Mouse (Mus musculus) liver, adult 2 months (tissue): ENCODE data around the gene Aaas. TPM values are rescaled to one million over a fixed set of nuclear protein-coding genes. Genes with fewer than 3 reads are reported as not detected.

ENCODE experiments used
- DNase-seq: peaks from one replicate; pipeline ENCODE4 v3.0.0-alpha.2; 2011; ENCODE audit warnings: low read depth, low spot score; ENCODE audit errors: extremely low read depth
- H3K27ac ChIP-seq: fragments of 200-500 bp; replicated peaks from 2 replicates; pipeline ENCODE4 v1.5.1; 2012; ENCODE audit warnings: low read depth, mild to moderate bottlenecking, control low read depth, inconsistent platforms, low read length; ENCODE audit not compliant: insufficient read depth
- H3K27me3 ChIP-seq: fragments of 200-500 bp; 2 replicates; pipeline ENCODE4 v1.6.1; 2012; ENCODE audit warnings: mild to moderate bottlenecking, moderate library complexity, low read length, inconsistent platforms; ENCODE audit not compliant: control insufficient read depth, insufficient read depth
- H3K36me3 ChIP-seq: fragments of 200-500 bp; 2 replicates; pipeline ENCODE4 v1.6.1; 2012; ENCODE audit warnings: low read length, inconsistent platforms; ENCODE audit not compliant: control insufficient read depth, insufficient read depth
- H3K4me1 ChIP-seq: fragments of 200-500 bp; 2 replicates; pipeline ENCODE4 v1.6.1; 2011; ENCODE audit warnings: low read length; ENCODE audit not compliant: control insufficient read depth, insufficient read depth
- H3K4me3 ChIP-seq: fragments of 200-500 bp; 2 replicates; pipeline ENCODE4 v1.5.1; 2011; ENCODE audit warnings: low read depth, mild to moderate bottlenecking, control low read depth, low read length, moderate library complexity; ENCODE audit not compliant: insufficient read depth
- H3K79me2 ChIP-seq: fragments of 200-500 bp; 2 replicates; pipeline ENCODE4 v1.6.1; 2012; ENCODE audit warnings: inconsistent platforms, mild to moderate bottlenecking, low read length, moderate library complexity; ENCODE audit not compliant: control insufficient read depth, insufficient read depth
- H3K9ac ChIP-seq: fragments of 200-500 bp; 2 replicates; pipeline ENCODE4 v1.6.1; 2012; ENCODE audit warnings: low read depth, mild to moderate bottlenecking, control low read depth, inconsistent platforms, low read length
- CTCF ChIP-seq: fragments of 200-500 bp; IDR thresholded peaks from 2 replicates; pipeline ENCODE4 v1.5.1; 2011; ENCODE audit warnings: low read depth, low read length, control low read depth
- POLR2A ChIP-seq: fragments of 200-500 bp; IDR thresholded peaks from 2 replicates; pipeline ENCODE4 v1.6.1; 2011; ENCODE audit warnings: low read length, control low read depth; ENCODE audit not compliant: insufficient read depth; ENCODE audit errors: extremely low read depth
- WGBS: fragments of 180-500 bp; shearing (Covaris S2); methylation state at CpG from one replicate; pipeline ENCODE4 v1.1.7; 2018; 5-methylcytosine and 5-hydroxymethylcytosine counted together
- polyA plus RNA-seq: library from polyadenylated mRNA; depleted of rRNA; stranded (reverse); fragments of >200 nt; gene quantifications from 2 replicates; pipeline ENCODE4 v1.2.3, GENCODE M21; 2012; rRNA removed
- total RNA-seq: library from RNA; depleted of rRNA; stranded (reverse); fragments of >200 nt; gene quantifications from 2 replicates; pipeline ENCODE4 v1.2.3, GENCODE M21; 2014; rRNA removed

The Aaas gene
- 4.0 and 8.3 TPM in 2 replicates for total RNA-seq
- polyA plus RNA-seq = 18.9 and 24.0 TPM in 2 replicates

- H3K27me3 ChIP-seq = no peaks in the 10 kb centered on the region
- H3K9ac ChIP-seq = peak within 1 kb of the TSS; percentile 80
- under 1% methylated on average over 56 of the region's 56 CpGs for WGBS
- H3K4me1 ChIP-seq = peaks cover 7% of the 10 kb centered on the region; the same call in 1 of the 2 replicates
- DNase-seq = peak; percentile 89
- peak within 1 kb of the TSS; percentile 49 for H3K27ac ChIP-seq
- H3K36me3 ChIP-seq = no peaks in the 10 kb centered on the region
- H3K79me2 ChIP-seq = no peaks in the 10 kb centered on the region
- peak; percentile 89 for TF ChIP-seq CTCF
- peak; percentile 69; the same call in 1 of the 2 replicates for TF ChIP-seq POLR2A
- peak within 1 kb of the TSS; percentile 81 for H3K4me3 ChIP-seq
Measured at GRCm38 (mm10) chr15:102350138-102350941, at the start of gene Aaas. Aaas (minus strand) TSS chr15:102350771.

GRCm38 (mm10) chr15:102399229-102400221 lies 49.0 kb upstream of the Aaas start:
- no peaks in the 10 kb centered on the region for H3K79me2 ChIP-seq
- peak overlapping the region; percentile 56 for H3K4me3 ChIP-seq
- peak; percentile 92 for DNase-seq
- no peaks in the 10 kb centered on the region for H3K27me3 ChIP-seq
- peaks cover 19% of the 10 kb centered on the region for H3K4me1 ChIP-seq
- H3K9ac ChIP-seq = peak overlapping the region; percentile 78
- H3K36me3 ChIP-seq = no peaks in the 10 kb centered on the region
- under 1% methylated on average over 34 of the region's 34 CpGs for WGBS
- TF ChIP-seq POLR2A (peak; percentile 87), CTCF (no peak)
- H3K27ac ChIP-seq = peak overlapping the region; percentile 92

- WGBS = 14% methylated on average over 5 of the region's 5 CpGs
- DNase-seq = peak; percentile 45
- no peaks in the 10 kb centered on the region for H3K79me2 ChIP-seq
- no peaks in the 10 kb centered on the region for H3K27me3 ChIP-seq
- TF ChIP-seq POLR2A = no peak
- no peak for TF ChIP-seq CTCF
- H3K27ac ChIP-seq = peak overlapping the region; percentile 92
- H3K4me1 ChIP-seq = peaks cover 19% of the 10 kb centered on the region
- no peak overlapping the region for H3K4me3 ChIP-seq
- no peaks in the 10 kb centered on the region for H3K36me3 ChIP-seq
- peak overlapping the region; percentile 54; the same call in 1 of the 2 replicates for H3K9ac ChIP-seq
Measured at GRCm38 (mm10) chr15:102398629-102399028, 48.1 kb upstream of the Aaas start.

GRCm38 (mm10) chr15:102395061-102395460 lies 44.5 kb upstream of the Aaas start:
- DNase-seq = peak; percentile 98
- Histone ChIP-seq H3K27ac (peak overlapping the region; percentile 57), H3K4me3 (no peak overlapping the region), H3K9ac (no peak overlapping the region), H3K36me3 (no peaks in the 10 kb centered on the region), H3K27me3 (no peaks in the 10 kb centered on the region), H3K4me1 (peaks cover 18% of the 10 kb centered on the region), H3K79me2 (no peaks in the 10 kb centered on the region)
- 3% methylated on average over 3 of the region's 3 CpGs for WGBS
- no peak for TF ChIP-seq CTCF
- TF ChIP-seq POLR2A = no peak

- Histone ChIP-seq H3K79me2 (no peaks in the 10 kb centered on the region), H3K4me1 (peaks cover 18% of the 10 kb centered on the region), H3K27me3 (no peaks in the 10 kb centered on the region), H3K9ac (no peak overlapping the region), H3K4me3 (no peak overlapping the region), H3K36me3 (no peaks in the 10 kb centered on the region), H3K27ac (peak overlapping the region; percentile 43)
- no peak for TF ChIP-seq POLR2A
- peak; percentile 33 for DNase-seq
Measured at GRCm38 (mm10) chr15:102393584-102394014, 43.0 kb upstream of the Aaas start.
